Mouse (Mus musculus) heart, postnatal 36 days (tissue): ENCODE results near the gene Tmem108. TPM values are rescaled to one million over a fixed set of nuclear protein-coding genes. Genes with fewer than 3 reads are reported as not detected.
A peak's percentile ranks its signal among the peaks of the same experiment; 100 is the strongest.

Experiments
- DNase-seq, 2 experiments: peaks; one replicate each; pipeline ENCODE4 v3.0.0; 2021 to 2022
- intact Hi-C: fragments of 180-260 bp; cut with DNase I; formaldehyde crosslinking; loops from one replicate; pipeline ENCODE4 v1.15.1; 2025
- total RNA-seq, 2 experiments: library from RNA; stranded (reverse); gene quantifications; 2 replicates each; pipeline ENCODE4 v1.2.3; 2021

Tmem108 gene
- total RNA-seq, 2 experiments from 2014 or later, result 3.7 to 5.7 TPM

GRCm38 (mm10) chr9:103595190-103595837, 166.3 kb downstream of the Tmem108 start:
- no peak for DNase-seq
- intact Hi-C loops, result no loop called here

GRCm38 (mm10) chr9:103594423-103595189, 167.0 kb downstream of the Tmem108 start:
- no peak for DNase-seq
- intact Hi-C loops, result no loop called here

GRCm38 (mm10) chr9:103593079-103593478, 168.6 kb downstream of the Tmem108 start:
- DNase-seq, result no peak
- intact Hi-C loops, result no loop called here

- intact Hi-C loops, result no loop called here
- no peak for DNase-seq
Measured at GRCm38 (mm10) chr9:103591962-103592361, 169.7 kb downstream of the Tmem108 start.

- no peak for DNase-seq
- intact Hi-C loops, result no loop called here
Measured at GRCm38 (mm10) chr9:103590801-103591200, 170.8 kb downstream of the Tmem108 start.

GRCm38 (mm10) chr9:103584865-103585264, 176.8 kb downstream of the Tmem108 start:
- intact Hi-C loops, result no loop called here
- DNase-seq, result no peak

- DNase-seq, result no peak
- intact Hi-C loops, result no loop called here
Measured at GRCm38 (mm10) chr9:103582249-103582961, 179.2 kb downstream of the Tmem108 start.

- DNase-seq, result no peak
- intact Hi-C loops, result no loop called here
Measured at GRCm38 (mm10) chr9:103580621-103581020, 181.0 kb downstream of the Tmem108 start.

GRCm38 (mm10) chr9:103580186-103580585, 181.5 kb downstream of the Tmem108 start:
- intact Hi-C loops, result no loop called here
- DNase-seq, result no peak

GRCm38 (mm10) chr9:103579411-103580026, 182.1 kb downstream of the Tmem108 start:
- peak in 1 of 2 experiments; percentile 21 for DNase-seq
- intact Hi-C loops, result no loop called here

- intact Hi-C loops, result no loop called here
- DNase-seq, result no peak
Measured at GRCm38 (mm10) chr9:103577731-103578130, 183.9 kb downstream of the Tmem108 start.

- intact Hi-C loops, result no loop called here
- no peak for DNase-seq
Measured at GRCm38 (mm10) chr9:103577181-103577580, 184.5 kb downstream of the Tmem108 start.

GRCm38 (mm10) chr9:103575901-103576300, 185.7 kb downstream of the Tmem108 start:
- no peak for DNase-seq
- intact Hi-C loops, result no loop called here

- no peak for DNase-seq
- intact Hi-C loops, result no loop called here
Measured at GRCm38 (mm10) chr9:103573994-103574750, 187.5 kb downstream of the Tmem108 start.

GRCm38 (mm10) chr9:103570158-103570741, 191.4 kb downstream of the Tmem108 start:
- intact Hi-C loops, result no loop called here
- no peak for DNase-seq

GRCm38 (mm10) chr9:103568983-103569382, 192.7 kb downstream of the Tmem108 start:
- DNase-seq, result no peak
- intact Hi-C loops, result no loop called here

- intact Hi-C loops, result no loop called here
- DNase-seq, result no peak
Measured at GRCm38 (mm10) chr9:103565186-103565585, 196.5 kb downstream of the Tmem108 start.

- intact Hi-C loops, result no loop called here
- peak in 1 of 2 experiments; percentile 47 for DNase-seq
Measured at GRCm38 (mm10) chr9:103563864-103564610, 197.6 kb downstream of the Tmem108 start.

- intact Hi-C loops, result no loop called here
- no peak for DNase-seq
Measured at GRCm38 (mm10) chr9:103562063-103562462, 199.6 kb downstream of the Tmem108 start.
